Mouse (Mus musculus) heart, embryonic 16.5 days (tissue): ENCODE results near the gene Cdkl1. TPM values are rescaled to one million over a fixed set of nuclear protein-coding genes. Genes with fewer than 3 reads are reported as not detected.

ENCODE experiments used
- ATAC-seq: fragments of 200-750 bp; cut with Nextera tagmentation; replicated peaks from 2 replicates; pipeline ENCODE4 v1.8.0; 2017; ENCODE audit warnings: moderate number of reproducible peaks; ENCODE audit not compliant: insufficient read depth, low FRiP score; ENCODE audit errors: extremely low read depth
- H3K27ac ChIP-seq: fragments of 300-500 bp; sonication (generic); 2 replicates; pipeline ENCODE4 v1.5.1; 2014; ENCODE audit warnings: mild to moderate bottlenecking, low read length, control low read depth, moderate library complexity
- H3K27me3 ChIP-seq: fragments of 300-500 bp; sonication (generic); 2 replicates; pipeline ENCODE4 v1.6.1; 2014; ENCODE audit warnings: low read length, mixed read lengths; ENCODE audit not compliant: control insufficient read depth, insufficient read depth
- H3K36me3 ChIP-seq: fragments of 300-500 bp; sonication (generic); 2 replicates; pipeline ENCODE4 v1.6.1; 2014; ENCODE audit not compliant: control insufficient read depth, insufficient read depth
- H3K4me1 ChIP-seq: fragments of 300-500 bp; sonication (generic); 2 replicates; pipeline ENCODE4 v1.6.1; 2014; ENCODE audit warnings: low read length, mixed read lengths; ENCODE audit not compliant: control insufficient read depth, insufficient read depth
- H3K4me2 ChIP-seq: fragments of 300-500 bp; sonication (generic); 2 replicates; pipeline ENCODE4 v1.6.1; 2014; ENCODE audit warnings: low read depth, mild to moderate bottlenecking, control low read depth, low read length
- H3K4me3 ChIP-seq: fragments of 300-500 bp; sonication (generic); 2 replicates; pipeline ENCODE4 v1.5.1; 2014; ENCODE audit warnings: mild to moderate bottlenecking, control low read depth, low read length
- H3K9ac ChIP-seq: fragments of 300-500 bp; sonication (generic); 2 replicates; pipeline ENCODE4 v1.6.1; 2014; ENCODE audit warnings: low read length, control low read depth
- H3K9me3 ChIP-seq: fragments of 300-500 bp; sonication (generic); replicated peaks from 2 replicates; pipeline ENCODE4 v1.6.1; 2016; ENCODE audit warnings: low read length; ENCODE audit not compliant: control insufficient read depth
- WGBS: fragments of 180-500 bp; shearing (Covaris S2); extraction: QIAGEN DNeasy Blood & Tissue Kit; methylation state at CpG from one replicate; pipeline ENCODE4 v1.1.7; 2014; 5-methylcytosine and 5-hydroxymethylcytosine counted together
- polyA plus RNA-seq: library from polyadenylated mRNA; unstranded; fragments of >200 nt; fragmentation: Nextera tagmentation; extraction: Ambion mirVana; gene quantifications from 2 replicates; pipeline ENCODE4 v1.2.1, GENCODE M21; 2015

Gene Cdkl1
- polyA plus RNA-seq = 5.2 and 7.0 TPM in 2 replicates

DNA sequence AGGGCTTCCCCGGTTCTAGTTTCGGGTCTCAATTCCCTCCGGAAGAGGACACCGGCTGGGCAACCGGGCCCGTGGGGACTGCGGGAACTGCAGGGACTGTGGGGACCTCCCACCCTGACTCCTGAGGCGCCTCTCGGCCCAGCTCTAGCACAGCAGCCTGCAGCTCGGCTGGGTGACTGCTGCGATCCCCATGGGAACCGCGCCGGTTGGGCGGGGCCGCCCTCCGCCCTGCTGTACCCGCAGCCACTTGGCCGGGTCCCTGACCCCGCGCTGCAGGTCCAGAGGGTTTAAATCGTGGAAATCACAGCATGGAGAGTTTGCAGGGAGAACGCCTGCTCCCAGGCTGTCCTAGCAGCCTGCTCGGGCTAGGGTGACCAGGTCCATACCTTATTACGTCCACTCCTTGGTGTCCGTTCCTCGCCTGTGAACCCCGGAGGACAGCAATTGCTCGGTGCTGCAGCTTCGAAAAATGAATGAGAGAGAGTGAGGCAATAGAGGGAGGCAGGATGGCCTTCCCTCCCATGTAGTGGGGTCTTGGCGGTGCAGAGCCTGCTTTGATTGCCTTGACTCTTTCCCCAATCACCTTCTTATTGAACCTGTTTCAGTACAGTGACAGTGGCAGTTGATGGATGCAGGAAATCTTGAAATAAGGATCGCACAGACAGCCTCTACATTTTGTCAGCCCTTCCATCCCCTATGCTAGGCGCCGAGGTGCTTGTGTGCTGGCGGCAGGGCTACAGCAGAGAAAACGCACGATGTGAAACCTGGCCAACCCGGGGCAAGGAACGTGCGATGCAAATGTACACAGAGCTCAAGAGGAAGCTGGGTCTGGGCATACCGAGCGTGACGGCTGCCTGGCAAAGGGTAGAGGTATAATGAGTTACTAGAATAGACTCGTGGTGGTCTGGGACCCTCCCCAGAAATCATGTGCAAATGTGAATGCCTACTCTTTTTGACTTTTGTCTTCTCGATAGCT is at the start of gene Cdkl1:
Cdkl1 (minus strand) TSS at position 738 of the 976 bp plus-strand sequence.
- Histone ChIP-seq H3K4me3 (peak within 1 kb of the TSS; percentile 65), H3K9me3 (no peaks in the 10 kb centered on the region), H3K4me1 (peaks cover 4% of the 10 kb centered on the region), H3K27me3 (no peaks in the 10 kb centered on the region; the same call in 1 of the 2 replicates), H3K9ac (peak within 1 kb of the TSS; percentile 73), H3K4me2 (peak within 1 kb of the TSS; percentile 91), H3K27ac (no peak within 1 kb of the TSS; the same call in 1 of the 2 replicates), H3K36me3 (no peaks in the 10 kb centered on the region)
- peak; percentile 84 for ATAC-seq
- WGBS = 2% methylated on average over 45 of the region's 45 CpGs

- Histone ChIP-seq H3K27ac (no peak overlapping the region), H3K4me3 (no peak overlapping the region), H3K36me3 (peaks cover 10% of the 10 kb centered on the region; the same call in 1 of the 2 replicates), H3K9me3 (no peaks in the 10 kb centered on the region), H3K27me3 (no peaks in the 10 kb centered on the region), H3K4me1 (no peaks in the 10 kb centered on the region), H3K9ac (no peak overlapping the region), H3K4me2 (no peak overlapping the region)
- ATAC-seq = no peak
- WGBS = 63% methylated on average over 11 of the region's 11 CpGs
Observed at GRCm38 (mm10) chr12:69838376-69838775, 47.3 kb upstream of the Cdkl1 start.

DNA sequence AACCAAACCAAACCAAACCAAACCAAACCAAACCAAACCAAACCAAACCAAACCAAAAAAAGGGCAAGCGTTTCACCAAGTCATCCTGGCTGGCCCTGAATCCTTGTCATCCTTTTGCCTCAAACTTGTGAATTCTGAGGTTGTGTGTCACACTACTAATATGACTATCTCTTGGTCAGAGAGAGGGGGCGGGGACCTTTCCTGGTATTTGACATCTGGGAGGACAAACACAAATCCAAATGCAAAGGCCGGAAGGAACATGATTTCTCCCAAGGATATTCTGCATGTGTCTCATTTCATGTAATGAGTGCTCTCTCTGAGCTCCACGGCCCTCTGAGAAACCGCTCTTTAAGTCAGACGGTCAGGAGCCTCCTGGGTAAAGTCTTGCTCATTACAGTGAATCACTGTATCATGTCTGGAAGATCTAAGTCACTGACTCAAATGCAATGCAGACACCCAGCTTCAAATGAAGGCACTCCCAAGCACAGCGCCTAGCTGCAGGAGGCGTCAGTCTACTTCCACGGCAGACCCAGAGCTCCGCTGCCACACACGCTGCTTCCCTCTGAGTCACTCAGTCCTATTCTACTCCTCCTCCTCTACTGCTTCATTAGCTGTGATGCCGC is 43.0 kb upstream of the Cdkl1 start:
- Histone ChIP-seq H3K4me2 (no peak overlapping the region), H3K9ac (no peak overlapping the region), H3K9me3 (no peaks in the 10 kb centered on the region), H3K27me3 (no peaks in the 10 kb centered on the region), H3K27ac (no peak overlapping the region), H3K36me3 (peaks cover 9% of the 10 kb centered on the region; the same call in 1 of the 2 replicates), H3K4me1 (no peaks in the 10 kb centered on the region), H3K4me3 (no peak overlapping the region)
- 85% methylated on average over 12 of the region's 12 CpGs for WGBS
- ATAC-seq = no peak

DNA sequence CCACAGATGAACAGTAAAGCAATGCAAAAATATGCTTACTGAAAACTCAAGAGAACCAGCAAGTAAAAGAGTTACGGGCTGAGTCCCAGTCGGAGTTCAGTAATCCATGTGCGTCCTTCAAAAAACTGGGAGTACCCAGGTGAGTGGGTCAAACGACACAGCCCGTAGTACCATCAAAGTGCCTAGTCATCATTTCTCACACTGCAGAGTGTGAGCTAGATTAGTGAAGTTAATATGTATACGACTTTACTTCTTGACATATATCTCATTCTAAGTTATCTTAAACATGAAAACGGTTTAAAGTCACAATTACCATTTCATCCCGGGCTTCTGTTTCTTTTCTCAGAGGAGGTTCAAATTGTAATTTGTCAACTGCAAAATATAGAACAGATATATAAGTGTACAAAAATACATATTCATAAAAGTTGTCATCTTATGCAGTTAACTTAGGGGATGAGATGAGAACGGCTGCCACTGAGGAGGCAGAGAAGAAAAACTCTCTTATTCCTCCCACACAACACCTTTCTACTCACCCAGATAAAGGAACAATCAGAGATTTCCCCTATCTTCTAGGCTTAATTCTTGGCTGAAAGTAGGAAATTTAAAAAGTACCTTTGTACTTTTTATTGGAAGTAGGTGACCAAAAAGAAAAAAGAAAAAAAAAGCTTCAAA is 40.3 kb upstream of the Cdkl1 start:
- WGBS = 89% methylated on average over 9 of the region's 9 CpGs
- H3K36me3 ChIP-seq = peaks cover 18% of the 10 kb centered on the region
- H3K9ac ChIP-seq = no peak overlapping the region
- ATAC-seq = no peak
- no peak overlapping the region for H3K4me2 ChIP-seq
- H3K4me1 ChIP-seq = no peaks in the 10 kb centered on the region
- no peak overlapping the region for H3K27ac ChIP-seq
- H3K9me3 ChIP-seq = no peaks in the 10 kb centered on the region
- H3K27me3 ChIP-seq = no peaks in the 10 kb centered on the region
- H3K4me3 ChIP-seq = no peak overlapping the region

DNA sequence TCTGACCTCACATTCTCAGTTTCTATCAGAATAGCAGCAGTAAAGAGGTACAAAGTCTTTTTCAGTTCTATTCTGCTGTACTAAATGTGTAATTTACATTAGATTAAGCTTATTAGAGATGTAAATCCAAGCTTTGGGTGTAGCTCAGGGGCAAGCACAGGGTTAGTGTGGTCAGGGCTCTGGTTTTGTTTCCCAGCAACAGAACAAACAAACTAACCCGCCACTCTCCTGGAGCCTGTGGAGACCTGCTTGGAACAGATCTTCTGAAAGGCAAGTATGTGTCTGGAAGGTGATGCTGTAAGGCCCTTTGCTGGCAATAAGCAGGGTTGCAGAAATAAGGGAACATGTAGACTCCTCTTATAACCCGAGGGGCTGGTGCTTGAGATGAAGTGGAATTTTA is 37.1 kb upstream of the Cdkl1 start:
- H3K4me3 ChIP-seq = no peak overlapping the region
- H3K36me3 ChIP-seq = peaks cover 29% of the 10 kb centered on the region
- no peak overlapping the region for H3K9ac ChIP-seq
- no peaks in the 10 kb centered on the region for H3K9me3 ChIP-seq
- H3K4me2 ChIP-seq = no peak overlapping the region
- H3K27ac ChIP-seq = no peak overlapping the region
- no peaks in the 10 kb centered on the region for H3K4me1 ChIP-seq
- ATAC-seq = no peak
- 29% methylated on average over 2 of the region's 2 CpGs for WGBS
- H3K27me3 ChIP-seq = no peaks in the 10 kb centered on the region

DNA sequence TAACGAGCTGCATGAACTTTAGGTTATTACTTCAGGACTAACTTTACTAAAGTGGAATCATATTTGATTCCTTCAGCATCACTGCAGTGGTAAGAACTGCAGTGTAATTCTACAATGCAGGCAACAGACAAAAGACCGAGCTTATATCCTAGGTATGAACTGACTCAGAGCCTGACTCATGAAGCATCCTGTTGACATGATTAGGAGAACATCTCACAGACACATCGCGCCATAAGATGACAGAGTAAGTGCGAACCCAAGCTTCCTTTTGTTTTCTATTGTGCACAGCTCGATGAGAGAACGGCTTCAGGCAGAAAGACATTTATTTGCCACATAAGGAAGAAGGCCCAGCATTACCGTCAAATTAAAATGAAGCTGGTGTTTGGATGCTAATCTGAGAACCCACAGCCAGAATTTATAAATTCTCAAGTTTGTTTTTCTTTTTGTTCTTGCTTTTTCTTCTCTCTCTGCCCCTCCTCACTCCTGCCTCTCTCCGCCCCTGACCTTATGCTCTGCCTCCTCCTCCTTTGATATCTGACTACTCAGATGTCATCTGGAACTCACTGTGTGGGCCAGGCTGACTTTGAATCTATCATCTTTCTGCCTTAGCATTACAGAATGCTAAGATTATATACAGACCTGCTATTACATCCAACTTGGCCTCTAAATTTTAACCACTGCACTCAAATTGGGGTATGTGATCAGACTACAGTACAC is 34.0 kb upstream of the Cdkl1 start:
- no peak overlapping the region for H3K9ac ChIP-seq
- H3K27me3 ChIP-seq = no peaks in the 10 kb centered on the region
- H3K4me1 ChIP-seq = no peaks in the 10 kb centered on the region
- no peak overlapping the region for H3K4me2 ChIP-seq
- 0 out of 2 replicates have a peak overlapping the region, but pooled peaks have one; percentile 35 for H3K27ac ChIP-seq
- H3K9me3 ChIP-seq = peaks cover 2% of the 10 kb centered on the region; the same call in 1 of the 2 replicates
- no peak overlapping the region for H3K4me3 ChIP-seq
- WGBS = 72% methylated on average over 9 of the region's 9 CpGs
- H3K36me3 ChIP-seq = peaks cover 46% of the 10 kb centered on the region
- no peak for ATAC-seq

GRCm38 (mm10) chr12:69814272-69814671 is 23.2 kb upstream of the Cdkl1 start:
- Histone ChIP-seq H3K36me3 (peaks cover 30% of the 10 kb centered on the region), H3K9me3 (no peaks in the 10 kb centered on the region), H3K9ac (no peak overlapping the region), H3K4me2 (no peak overlapping the region), H3K27ac (peak overlapping the region; percentile 26; the same call in 1 of the 2 replicates), H3K4me3 (no peak overlapping the region), H3K27me3 (no peaks in the 10 kb centered on the region), H3K4me1 (peaks cover 9% of the 10 kb centered on the region)
- WGBS = 32% methylated on average over 6 of the region's 6 CpGs
- no peak; the same call in 1 of the 2 replicates for ATAC-seq

GRCm38 (mm10) chr12:69813596-69813995 is 22.5 kb upstream of the Cdkl1 start:
- Histone ChIP-seq H3K27ac (0 out of 2 replicates have a peak overlapping the region, but pooled peaks have one; percentile 26), H3K4me1 (peaks cover 9% of the 10 kb centered on the region), H3K4me3 (no peak overlapping the region), H3K9ac (no peak overlapping the region), H3K36me3 (peaks cover 31% of the 10 kb centered on the region), H3K27me3 (no peaks in the 10 kb centered on the region), H3K9me3 (no peaks in the 10 kb centered on the region), H3K4me2 (no peak overlapping the region)
- 75% methylated on average over 2 of the region's 2 CpGs for WGBS
- no peak for ATAC-seq
